Mouse (Mus musculus) embryonic stem cell, embryonic (primary cell): ENCODE data around the gene Snap47.

Experiments used
- CTCF ChIA-PET, 4 experiments: fragments of 300-600 bp in 2 of 4; fragments of 350-600 bp in 2 of 4; sonication (Branson Sonifier 250); formaldehyde crosslinking; loops; one replicate each; lab custom pipeline; 2022; ENCODE audit warnings: inconsistent platforms in 2 of 4; lab: Charles Lee
- POLR2A ChIA-PET, 4 experiments: fragments of 300-600 bp in 2 of 4; fragments of 350-600 bp in 2 of 4; sonication (Branson Sonifier 250); formaldehyde crosslinking; loops; one replicate each; lab custom pipeline; 2022; ENCODE audit warnings: antibody characterized with exemption in 4 of 4, inconsistent platforms in 1 of 4; lab: Charles Lee

Gene Snap47

DNA sequence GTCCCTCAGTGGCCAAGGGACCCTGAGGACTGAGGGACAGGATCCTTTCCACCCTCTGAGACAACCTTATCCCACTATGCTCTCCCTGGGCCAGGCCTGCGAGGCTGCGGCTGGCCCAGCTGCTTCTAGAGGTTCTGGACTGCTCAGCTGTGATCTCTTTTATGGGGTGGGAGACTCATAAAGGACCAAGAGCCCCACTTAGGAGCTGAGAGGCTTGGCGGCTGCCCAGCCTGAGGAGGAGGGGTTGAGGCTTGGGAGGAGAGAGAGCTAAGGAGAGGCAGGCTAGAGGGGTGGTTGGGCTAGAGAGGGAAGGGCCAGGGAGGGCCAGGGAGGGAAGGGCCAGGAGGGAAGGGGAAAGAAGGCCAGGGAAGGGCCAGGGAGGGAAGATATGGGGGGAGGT, 86.6 kb downstream of the Snap47 start:
- POLR2A ChIA-PET: interaction anchor here in 1 of 4 experiments (1.5 kb wide), 1 partner anchor 22 kb away, joined by 3 read pairs; no protein-coding TSS in a partner anchor
- CTCF ChIA-PET: interaction anchor here in 2 of 4 experiments (0.6 to 0.7 kb wide), 3 partner anchors 18 to 62 kb away, joined by 3 read pairs; no protein-coding TSS in a partner anchor

DNA sequence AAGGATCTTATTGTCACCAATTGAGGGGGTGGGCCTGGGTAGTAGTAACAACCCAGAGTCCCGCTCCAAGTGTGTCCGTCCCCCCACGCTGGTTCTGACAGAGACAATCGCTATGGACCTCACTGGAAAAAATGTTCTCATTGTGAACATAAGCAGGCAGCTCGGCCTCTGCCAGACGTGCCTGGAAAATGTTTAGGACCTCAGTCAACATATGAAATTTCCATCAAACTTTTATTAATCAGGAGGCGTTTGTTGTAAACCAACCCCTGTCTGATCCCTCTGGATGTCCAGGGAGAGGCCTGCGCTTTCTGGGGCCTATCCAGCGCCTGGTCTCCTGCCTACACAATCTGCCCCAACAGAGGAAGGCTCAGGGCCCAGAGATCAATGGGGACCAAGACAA, 87.0 kb downstream of the Snap47 start:
- ChIA-PET POLR2A (interaction anchor here in 1 of 4 experiments (1.5 kb wide), 1 partner anchor 21 kb away, joined by 3 read pairs; no protein-coding TSS in a partner anchor), CTCF (interaction anchor here in 1 of 4 experiments (0.7 kb wide), 1 partner anchor 62 kb away, joined by 3 read pairs; no protein-coding TSS in a partner anchor)

DNA sequence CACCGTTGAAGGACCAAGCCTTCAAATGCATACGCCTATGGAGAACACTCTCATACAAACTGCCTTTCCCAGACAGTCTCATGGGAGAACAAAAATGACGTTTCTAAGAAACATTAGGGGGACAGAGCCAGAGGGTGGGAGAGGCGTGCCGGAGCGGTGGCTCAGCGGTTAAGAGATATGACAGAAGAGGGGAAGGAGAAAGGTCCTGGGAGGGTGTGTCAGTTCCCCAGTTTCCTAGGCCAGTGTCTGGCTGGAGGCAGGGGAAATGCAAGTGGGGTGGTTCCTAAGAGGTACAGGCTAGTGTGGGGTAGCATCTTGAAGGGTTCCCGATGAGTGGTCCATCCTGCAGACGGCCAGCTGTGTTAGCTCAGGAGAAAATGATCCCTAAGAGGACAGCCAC, 89.7 kb downstream of the Snap47 start:
- ChIA-PET CTCF (no interaction called here), POLR2A (interaction anchor here in 1 of 4 experiments (1.4 kb wide), 1 partner anchor 13 kb away, joined by 3 read pairs; no protein-coding TSS in a partner anchor)
